8 mouse cellular contexts compared by ENCODE assay signal in genomic region chr7:127364166-127364565, GRCm38 (mm10). TPM values are rescaled to one million over a fixed set of nuclear protein-coding genes. Genes with fewer than 3 reads are reported as not detected.
DNase-seq lines count a peak whose midpoint lies in the region; ATAC-seq and TF ChIP-seq lines count a peak whose summit lies in the region.
"Had no signal": no experiment of that assay in that cellular context is flagged by ENCODE, and none has a peak within 500 bp of the region (broad histone marks: within the 10 kb centered on the region; RNA-seq: fewer than 3 reads in every experiment).

No protein-coding gene starts in this region.

- H3K4me3 ChIP-seq in forebrain, embryonic 16.5 days (replicated peaks; ENCODE audit: low read length) = peak overlapping the region; percentile 42
- H3K4me3 ChIP-seq in limb, embryonic 14.5 days (replicated peaks; ENCODE audit: low read length) = peak overlapping the region; percentile 37; the same call in 1 of the 2 replicates
- H3K4me3 ChIP-seq in stomach, postnatal 0 days (ENCODE audit: low read depth, low read length) = peak overlapping the region; percentile 35

- TF ChIP-seq CTCF in stomach, postnatal 0 days (IDR thresholded peaks at IDR 0.05; ENCODE audit: low read depth) = no peak

- H3K4me2 ChIP-seq in forebrain, embryonic 16.5 days (ENCODE audit: low read length) = peak overlapping the region; percentile 73
- peak overlapping the region; percentile 72; the same call in 1 of the 2 replicates for H3K4me2 ChIP-seq in limb, embryonic 14.5 days (replicated peaks; ENCODE audit: low read depth, low read length, severe bottlenecking)
- H3K4me2 ChIP-seq in stomach, postnatal 0 days (replicated peaks; ENCODE audit: low read depth) = peak overlapping the region; percentile 62

- H3K9ac ChIP-seq in forebrain, embryonic 16.5 days (replicated peaks; ENCODE audit: low read depth, low read length) = peak overlapping the region; percentile 64; the same call in 1 of the 2 replicates
- no peak overlapping the region for H3K9ac ChIP-seq in limb, embryonic 14.5 days (ENCODE audit: low read depth, low read length, severe bottlenecking)
- H3K9ac ChIP-seq in stomach, postnatal 0 days (ENCODE audit: low read length) = 0 out of 2 replicates have a peak overlapping the region, but pooled peaks have one; percentile 61
- H3K9ac ChIP-seq: liver, embryonic 14.5 days had no signal

- no peak for ATAC-seq in forebrain, embryonic 16.5 days
- ATAC-seq in limb, embryonic 14.5 days (ENCODE audit: low FRiP score, low read depth) = no peak
- no peak for ATAC-seq in stomach, postnatal 0 days (ENCODE audit: low FRiP score, low TSS enrichment)

- TF ChIP-seq EP300 in stomach, postnatal 0 days (optimal IDR thresholded peaks at IDR 0.05) = no peak

- no peak for TF ChIP-seq POLR2A in limb, embryonic 14.5 days (IDR thresholded peaks at IDR 0.05; ENCODE audit: borderline replicate concordance, extremely low read depth, insufficient read depth, insufficient read length)

- peak; percentile 15 for DNase-seq in retina, embryonic 14.5 days (ENCODE audit: low spot score)
- no peak for DNase-seq in retina, postnatal 1 day
- no peak for DNase-seq in limb, embryonic 14.5 days (ENCODE audit: low spot score)
- no peak for DNase-seq in stomach, postnatal 0 days (ENCODE audit: low spot score)
- no peak for DNase-seq in yolk sac, embryonic 10.5 days (ENCODE audit: low spot score)
- DNase-seq in spleen, adult 18-20 months = no peak

- H3K4me1 ChIP-seq in forebrain, embryonic 16.5 days (replicated peaks; ENCODE audit: control insufficient read depth, insufficient read depth, low read length) = peaks cover 16% of the 10 kb centered on the region
- H3K4me1 ChIP-seq in limb, embryonic 14.5 days (ENCODE audit: control insufficient read depth, insufficient read depth, low read length) = peaks cover 8% of the 10 kb centered on the region; the same call in 1 of the 2 replicates
- 0 out of 2 replicates have a peak, but pooled peaks cover 5% of the 10 kb centered on the region for H3K4me1 ChIP-seq in stomach, postnatal 0 days (replicated peaks; ENCODE audit: control insufficient read depth, insufficient read depth)

- 43% methylated on average over 4 of the region's 4 CpGs for WGBS in forebrain, embryonic 16.5 days
- 58% methylated on average over 4 of the region's 4 CpGs for WGBS in limb, embryonic 14.5 days
- WGBS in stomach, postnatal 0 days = 65% methylated on average over 4 of the region's 4 CpGs

- no peaks in the 10 kb centered on the region; the same call in 1 of the 2 replicates for H3K27me3 ChIP-seq in forebrain, embryonic 16.5 days (replicated peaks; ENCODE audit: control insufficient read depth, insufficient read depth, low read length)
- no peaks in the 10 kb centered on the region; the same call in 1 of the 2 replicates for H3K27me3 ChIP-seq in limb, embryonic 14.5 days (ENCODE audit: control insufficient read depth, insufficient read depth, low read length)
- no peaks in the 10 kb centered on the region for H3K27me3 ChIP-seq in stomach, postnatal 0 days (ENCODE audit: control insufficient read depth, insufficient read depth, low read length)

- no peaks in the 10 kb centered on the region for H3K36me3 ChIP-seq in forebrain, embryonic 16.5 days (ENCODE audit: control insufficient read depth, insufficient read depth)
- no peaks in the 10 kb centered on the region for H3K36me3 ChIP-seq in limb, embryonic 14.5 days (ENCODE audit: control insufficient read depth, insufficient read depth, low read length)
- H3K36me3 ChIP-seq in stomach, postnatal 0 days (ENCODE audit: control insufficient read depth, insufficient read depth, low read length) = no peaks in the 10 kb centered on the region

- no peaks in the 10 kb centered on the region for H3K9me3 ChIP-seq in forebrain, embryonic 16.5 days (ENCODE audit: control insufficient read depth, low read length)
- H3K9me3 ChIP-seq in limb, embryonic 14.5 days (ENCODE audit: control insufficient read depth, low read length) = no peaks in the 10 kb centered on the region
- no peaks in the 10 kb centered on the region for H3K9me3 ChIP-seq in stomach, postnatal 0 days (ENCODE audit: control insufficient read depth, low read length)

- no peak overlapping the region for H3K27ac ChIP-seq in forebrain, embryonic 16.5 days (ENCODE audit: low read length)
- no peak overlapping the region for H3K27ac ChIP-seq in limb, embryonic 14.5 days (replicated peaks; ENCODE audit: low read depth, low read length)
- no peak overlapping the region for H3K27ac ChIP-seq in stomach, postnatal 0 days (replicated peaks)
- H3K27ac ChIP-seq: liver, embryonic 14.5 days had no signal

RNA-seq across cellular contexts. Expression of gene Zfp747, which starts 11.7 kb away (rescaled TPM):
- 8.2 and 9.6 TPM in 2 replicates for polyA plus RNA-seq in forebrain, embryonic 16.5 days (2015; fragmentation: Nextera tagmentation; extraction: Ambion mirVana)
- 7.3 and 8.0 TPM in 2 replicates for polyA plus RNA-seq in limb, embryonic 14.5 days (2012; rRNA removed)
- 7.0 and 7.2 TPM in 2 replicates for polyA plus RNA-seq in limb, embryonic 14.5 days (2014; fragmentation: Nextera tagmentation; extraction: Ambion mirVana)
- polyA plus RNA-seq in stomach, postnatal 0 days (2015; fragmentation: Nextera tagmentation; extraction: Ambion mirVana) = 4.9 and 5.4 TPM in 2 replicates

RNA-seq across cellular contexts. Expression of gene Zfp768, which starts 18.8 kb away (rescaled TPM):
- polyA plus RNA-seq in forebrain, embryonic 16.5 days (2015; fragmentation: Nextera tagmentation; extraction: Ambion mirVana) = 10.5 and 10.6 TPM in 2 replicates
- 38.4 and 51.9 TPM in 2 replicates for polyA plus RNA-seq in limb, embryonic 14.5 days (2012; rRNA removed)
- polyA plus RNA-seq in limb, embryonic 14.5 days (2014; fragmentation: Nextera tagmentation; extraction: Ambion mirVana) = 5.5 and 5.9 TPM in 2 replicates
- 9.0 and 11.0 TPM in 2 replicates for polyA plus RNA-seq in stomach, postnatal 0 days (2015; fragmentation: Nextera tagmentation; extraction: Ambion mirVana)

RNA-seq across cellular contexts. Expression of gene 9130019O22Rik, which starts 22.8 kb away (rescaled TPM):
- 4.2 and 5.1 TPM in 2 replicates for polyA plus RNA-seq in forebrain, embryonic 16.5 days (2015; fragmentation: Nextera tagmentation; extraction: Ambion mirVana)
- polyA plus RNA-seq in limb, embryonic 14.5 days (2012; rRNA removed) = 3.5 and 3.9 TPM in 2 replicates
- polyA plus RNA-seq in limb, embryonic 14.5 days (2014; fragmentation: Nextera tagmentation; extraction: Ambion mirVana) = 4.5 and 6.4 TPM in 2 replicates
- polyA plus RNA-seq in stomach, postnatal 0 days (2015; fragmentation: Nextera tagmentation; extraction: Ambion mirVana) = 3.0 and 3.1 TPM in 2 replicates

RNA-seq across cellular contexts. Expression of gene E430018J23Rik, which starts 29.3 kb away (rescaled TPM):
- polyA plus RNA-seq in forebrain, embryonic 16.5 days (2015; fragmentation: Nextera tagmentation; extraction: Ambion mirVana) = 5.3 and 6.3 TPM in 2 replicates
- 8.8 and 11.6 TPM in 2 replicates for polyA plus RNA-seq in limb, embryonic 14.5 days (2012; rRNA removed)
- 7.3 and 10.1 TPM in 2 replicates for polyA plus RNA-seq in limb, embryonic 14.5 days (2014; fragmentation: Nextera tagmentation; extraction: Ambion mirVana)
- polyA plus RNA-seq in stomach, postnatal 0 days (2015; fragmentation: Nextera tagmentation; extraction: Ambion mirVana) = 3.3 and 3.9 TPM in 2 replicates

RNA-seq across cellular contexts. Expression of gene Zfp764, which starts 42.5 kb away (rescaled TPM):
- polyA plus RNA-seq in forebrain, embryonic 16.5 days (2015; fragmentation: Nextera tagmentation; extraction: Ambion mirVana) = 5.2 and 5.9 TPM in 2 replicates
- 7.8 and 8.8 TPM in 2 replicates for polyA plus RNA-seq in limb, embryonic 14.5 days (2012; rRNA removed)
- polyA plus RNA-seq in limb, embryonic 14.5 days (2014; fragmentation: Nextera tagmentation; extraction: Ambion mirVana) = 8.4 and 9.1 TPM in 2 replicates
- 4.0 and 4.3 TPM in 2 replicates for polyA plus RNA-seq in stomach, postnatal 0 days (2015; fragmentation: Nextera tagmentation; extraction: Ambion mirVana)
